Mouse (Mus musculus) G1E (cell line): ENCODE measurements around the gene Rnaseh2c.

Experiments used
- CTCF ChIP-seq: IDR thresholded peaks from 2 replicates; pipeline ENCODE4 v1.5.1; 2012; ENCODE audit warnings: low read depth, low read length, inconsistent platforms, mixed read lengths
- GATA1 ChIP-seq: IDR thresholded peaks from 2 replicates; pipeline ENCODE4 v1.6.1; 2012; ENCODE audit warnings: borderline replicate concordance, low read length, inconsistent platforms, mixed read lengths
- POLR2AphosphoS5 ChIP-seq: IDR thresholded peaks from 2 replicates; pipeline ENCODE4 v1.6.1; 2012; ENCODE audit warnings: low read depth, low read length, inconsistent platforms; ENCODE audit not compliant: insufficient replicate concordance
- TAL1 ChIP-seq: conservative IDR thresholded peaks from 2 replicates; pipeline ENCODE4 v1.6.1; 2012; ENCODE audit warnings: low read depth, low read length, inconsistent platforms, mixed read lengths

GRCm38 (mm10) chr19:5606196-5606595 lies 4.5 kb downstream of the Rnaseh2c start:
- TF ChIP-seq CTCF = no peak
- no peak for TF ChIP-seq POLR2AphosphoS5
- TF ChIP-seq TAL1 = no peak
- no peak for TF ChIP-seq GATA1
